Mouse (Mus musculus) liver, embryonic 14.5 days (tissue): ENCODE results near the gene Mcm9.

ENCODE experiments used
- CTCF ChIP-seq: IDR thresholded peaks from 2 replicates; pipeline ENCODE4 v1.5.1; 2016; ENCODE audit warnings: antibody characterized with exemption, low read depth, control low read depth
- EP300 ChIP-seq: IDR thresholded peaks from 2 replicates; pipeline ENCODE4 v1.6.1; 2016; ENCODE audit warnings: antibody characterized with exemption, low read depth

DNA sequence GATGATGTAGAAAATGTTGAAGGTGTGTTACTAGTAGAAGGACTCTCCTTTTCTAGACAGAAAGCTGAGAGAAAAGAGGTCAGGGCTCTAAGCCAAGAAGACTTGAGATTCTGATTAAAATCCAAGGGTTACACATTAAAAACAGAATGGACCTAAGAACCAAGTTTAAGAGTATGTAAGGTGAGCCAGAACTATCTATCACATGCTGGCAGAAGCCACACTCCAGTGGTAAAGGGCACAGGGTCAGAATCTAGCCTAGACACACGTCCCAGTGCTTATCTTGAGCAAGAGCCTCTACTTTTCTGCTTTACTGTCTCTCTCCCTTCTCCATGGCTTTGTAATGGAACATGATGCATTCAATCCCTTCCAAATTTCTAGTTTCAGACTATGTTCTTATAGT is 16.3 kb downstream of the Mcm9 start:
- TF ChIP-seq CTCF (no peak), EP300 (no peak)
